Mouse (Mus musculus): ENCODE results near the gene Pramef20. TPM values are rescaled to one million over a fixed set of nuclear protein-coding genes. Genes with fewer than 3 reads are reported as not detected.

Gene Pramef20
- polyA plus RNA-seq (2015; fragmentation: Illumina TruSeq; extraction: RNeasy Lipid Tissue Mini Kit (QIAGEN cat#74804); ENCODE audit: low read depth, low replicate concordance): not detected

GRCm38 (mm10) chr4:144377911-144378310 lies at the start of gene Pramef20:
Gene Pramef20 (minus strand): TSS chr4:144377933.

GRCm38 (mm10) chr4:144408290-144408689 lies 30.6 kb upstream of the Pramef20 start, which contains the start of gene Pramef12:
Gene Pramef12 (minus strand): TSS chr4:144408464.

DNA sequence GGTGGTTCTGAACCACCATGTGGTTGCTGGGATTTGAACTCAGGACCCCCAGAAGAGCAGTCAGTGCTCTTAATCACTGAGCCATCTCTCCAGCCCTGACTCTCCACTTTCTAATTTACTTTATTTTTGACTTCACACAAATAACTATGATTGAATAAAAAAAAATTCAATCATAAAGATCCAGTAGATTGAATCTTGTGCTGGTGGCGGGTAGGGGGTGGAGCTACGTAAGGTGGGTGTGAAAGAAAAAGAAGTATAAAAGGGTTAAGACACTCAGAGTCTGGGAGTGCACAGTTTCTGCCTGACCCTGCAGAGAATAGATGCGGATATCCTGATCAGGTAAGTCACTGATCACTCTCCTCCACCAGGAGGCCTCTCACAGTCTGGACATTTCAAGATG lies 20.1 kb downstream of the Pramef20 start, which contains the start of gene Gm13119:
Gene Gm13119, plus strand, starts transcription at position 301 of the 400 bp plus-strand sequence.

GRCm38 (mm10) chr4:144329949-144330348 lies 47.8 kb downstream of the Pramef20 start, which contains the start of gene Gm13128:
Gene Gm13128 (plus strand): TSS chr4:144330249.

Other genes with a start within 250 kb of the Pramef20 start
- not detected for gene Oog3, start 215.3 kb downstream of the Pramef20 start, polyA plus RNA-seq (2015; fragmentation: Illumina TruSeq; extraction: RNeasy Lipid Tissue Mini Kit (QIAGEN cat#74804); ENCODE audit: low read depth, low replicate concordance)
- not detected for gene Oog2, start 187.2 kb downstream of the Pramef20 start, polyA plus RNA-seq (2015; fragmentation: Illumina TruSeq; extraction: RNeasy Lipid Tissue Mini Kit (QIAGEN cat#74804); ENCODE audit: low read depth, low replicate concordance)
- gene C87977, start 164.6 kb downstream of the Pramef20 start, polyA plus RNA-seq (2015; fragmentation: Illumina TruSeq; extraction: RNeasy Lipid Tissue Mini Kit (QIAGEN cat#74804); ENCODE audit: low read depth, low replicate concordance): not detected
- not detected for gene Pramel5, start 97.4 kb downstream of the Pramef20 start, polyA plus RNA-seq (2015; fragmentation: Illumina TruSeq; extraction: RNeasy Lipid Tissue Mini Kit (QIAGEN cat#74804); ENCODE audit: low read depth, low replicate concordance)
- not detected for gene Gm13128, start 47.7 kb downstream of the Pramef20 start, polyA plus RNA-seq (2015; fragmentation: Illumina TruSeq; extraction: RNeasy Lipid Tissue Mini Kit (QIAGEN cat#74804); ENCODE audit: low read depth, low replicate concordance)
- gene Gm13119, start 20.0 kb downstream of the Pramef20 start, polyA plus RNA-seq (2015; fragmentation: Illumina TruSeq; extraction: RNeasy Lipid Tissue Mini Kit (QIAGEN cat#74804); ENCODE audit: low read depth, low replicate concordance): not detected
- not detected for gene Pramef12, start 30.5 kb upstream of the Pramef20 start, polyA plus RNA-seq (2015; fragmentation: Illumina TruSeq; extraction: RNeasy Lipid Tissue Mini Kit (QIAGEN cat#74804); ENCODE audit: low read depth, low replicate concordance)
- not detected for gene 1700012P22Rik, start 60.8 kb upstream of the Pramef20 start, polyA plus RNA-seq (2015; fragmentation: Illumina TruSeq; extraction: RNeasy Lipid Tissue Mini Kit (QIAGEN cat#74804); ENCODE audit: low read depth, low replicate concordance)
- not detected for gene Gm9944, start 75.4 kb upstream of the Pramef20 start, polyA plus RNA-seq (2015; fragmentation: Illumina TruSeq; extraction: RNeasy Lipid Tissue Mini Kit (QIAGEN cat#74804); ENCODE audit: low read depth, low replicate concordance)
- gene Aadacl3, start 85.8 kb upstream of the Pramef20 start, polyA plus RNA-seq (2015; fragmentation: Illumina TruSeq; extraction: RNeasy Lipid Tissue Mini Kit (QIAGEN cat#74804); ENCODE audit: low read depth, low replicate concordance): not detected
- not detected for gene 9430007A20Rik, start 141.9 kb upstream of the Pramef20 start, polyA plus RNA-seq (2015; fragmentation: Illumina TruSeq; extraction: RNeasy Lipid Tissue Mini Kit (QIAGEN cat#74804); ENCODE audit: low read depth, low replicate concordance)
- not detected for gene Gm13124, start 187.2 kb upstream of the Pramef20 start, polyA plus RNA-seq (2015; fragmentation: Illumina TruSeq; extraction: RNeasy Lipid Tissue Mini Kit (QIAGEN cat#74804); ENCODE audit: low read depth, low replicate concordance)
- not detected for gene Aadacl4, start 235.8 kb upstream of the Pramef20 start, polyA plus RNA-seq (2015; fragmentation: Illumina TruSeq; extraction: RNeasy Lipid Tissue Mini Kit (QIAGEN cat#74804); ENCODE audit: low read depth, low replicate concordance)